In the genomic region with DNA sequence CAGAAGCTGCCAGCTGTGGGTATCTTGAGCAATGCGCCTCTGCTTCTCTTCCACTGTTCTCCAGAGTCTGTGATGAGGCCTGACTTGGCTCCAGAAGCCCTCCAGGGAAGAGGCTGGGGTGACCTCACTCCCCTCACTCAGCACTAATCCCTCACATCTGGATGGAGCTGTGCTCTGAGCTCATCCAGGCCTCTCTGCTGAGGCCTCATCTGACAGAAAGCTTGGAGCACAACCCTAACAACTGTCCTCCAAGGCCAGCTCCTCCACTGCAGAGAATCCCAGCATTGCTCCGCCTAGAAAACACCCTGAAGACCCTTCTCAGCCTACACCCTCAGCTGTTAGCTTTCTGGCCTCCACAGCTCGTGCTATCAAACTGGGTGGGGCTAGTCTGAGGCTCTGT, we compare ENCODE assay signal across 17 mouse cellular contexts. TPM values are rescaled to one million over a fixed set of nuclear protein-coding genes. Genes with fewer than 3 reads are reported as not detected.
"Had no signal": no experiment of that assay in that cellular context is flagged by ENCODE, and none has a peak within 500 bp of the region (broad histone marks: within the 10 kb centered on the region; RNA-seq: fewer than 3 reads in every experiment).

No protein-coding gene starts in this region.

RNA-seq across cellular contexts. Expression of a gene that starts 8.1 kb away (rescaled TPM):
- polyA plus RNA-seq: inflammation-experienced regulatory T-cells, adult 6 months; limb, embryonic 10.5 days; macrophage had no signal

RNA-seq across cellular contexts. Expression of a gene that starts 32.8 kb away (rescaled TPM):
- polyA plus RNA-seq: macrophage; testis, adult 2 months had no signal

RNA-seq across cellular contexts. Expression of a gene that starts 47.0 kb away (rescaled TPM):
- polyA plus RNA-seq: kidney, adult 2 months; kidney, embryonic 14.5 days; kidney, postnatal 0 days; large intestine, adult 2 months; limb, embryonic 10.5 days; limb, embryonic 13.5 days; liver, embryonic 13.5 days; liver, embryonic 16.5 days; lung, adult 2 months; macrophage; midbrain, embryonic 12.5 days; midbrain, embryonic 15.5 days; myocyte; neural tube, embryonic 13.5 days; testis, adult 2 months; urinary bladder, adult 2 months had no signal

RNA-seq across cellular contexts. Expression of a gene that starts 47.7 kb away (rescaled TPM):
- polyA plus RNA-seq: inflammation-experienced regulatory T-cells, adult 6 months; kidney, embryonic 14.5 days; large intestine, adult 2 months; limb, embryonic 10.5 days; limb, embryonic 13.5 days; liver, embryonic 13.5 days; lung, adult 2 months; macrophage; midbrain, embryonic 12.5 days; midbrain, embryonic 15.5 days; neural tube, embryonic 13.5 days; testis, adult 2 months; urinary bladder, adult 2 months had no signal

RNA-seq across cellular contexts. Expression of a gene that starts 56.0 kb away (rescaled TPM):
- polyA plus RNA-seq: inflammation-experienced regulatory T-cells, adult 6 months; kidney, adult 2 months; large intestine, adult 2 months; liver, embryonic 13.5 days; liver, embryonic 16.5 days; macrophage; myocyte had no signal
